Mouse (Mus musculus) hindbrain, embryonic 11.5 days (tissue): ENCODE results near the gene Gpat2. TPM values are rescaled to one million over a fixed set of nuclear protein-coding genes. Genes with fewer than 3 reads are reported as not detected.

Experiments used
- ATAC-seq: fragments of 200-750 bp; cut with Nextera tagmentation; 2 replicates; pipeline ENCODE4 v1.8.0; 2017; ENCODE audit warnings: mild to moderate bottlenecking, moderate TSS enrichment, moderate library complexity; ENCODE audit not compliant: low FRiP score
- DNase-seq: peaks from one replicate; pipeline ENCODE4 v3.0.0-alpha.2; 2015; ENCODE audit warnings: low spot score
- H3K27ac ChIP-seq: fragments of 300-500 bp; sonication (generic); 2 replicates; pipeline ENCODE4 v1.5.1; 2014; ENCODE audit warnings: mild to moderate bottlenecking, low read depth, low read length
- H3K27me3 ChIP-seq: fragments of 300-500 bp; sonication (generic); 2 replicates; pipeline ENCODE4 v1.6.1; 2014; ENCODE audit warnings: mild to moderate bottlenecking, low read length, moderate library complexity, mixed read lengths; ENCODE audit not compliant: control insufficient read depth, insufficient read depth
- H3K36me3 ChIP-seq: fragments of 300-500 bp; sonication (generic); 2 replicates; pipeline ENCODE4 v1.6.1; 2014; ENCODE audit warnings: mild to moderate bottlenecking, low read length, moderate library complexity, mixed read lengths; ENCODE audit not compliant: control insufficient read depth, insufficient read depth
- H3K4me1 ChIP-seq: fragments of 300-500 bp; sonication (generic); replicated peaks from 2 replicates; pipeline ENCODE4 v1.6.1; 2014; ENCODE audit warnings: low read length, mixed read lengths; ENCODE audit not compliant: control insufficient read depth, insufficient read depth
- H3K4me2 ChIP-seq: fragments of 300-500 bp; sonication (generic); replicated peaks from 2 replicates; pipeline ENCODE4 v1.6.1; 2014; ENCODE audit warnings: mild to moderate bottlenecking, low read depth, low read length
- H3K4me3 ChIP-seq: fragments of 300-500 bp; sonication (generic); 2 replicates; pipeline ENCODE4 v1.5.1; 2014; ENCODE audit warnings: low read depth, low read length
- H3K9ac ChIP-seq: fragments of 300-500 bp; sonication (generic); 2 replicates; pipeline ENCODE4 v1.6.1; 2014; ENCODE audit warnings: low read depth, low read length
- H3K9me3 ChIP-seq: fragments of 300-500 bp; sonication (generic); 2 replicates; pipeline ENCODE4 v1.6.1; 2016; ENCODE audit warnings: low read length; ENCODE audit not compliant: control insufficient read depth
- WGBS: fragments of 180-500 bp; shearing (Covaris S2); extraction: QIAGEN DNeasy Blood & Tissue Kit; methylation state at CpG from one replicate; pipeline ENCODE4 v1.1.7; 2014; 5-methylcytosine and 5-hydroxymethylcytosine counted together
- polyA plus RNA-seq: library from polyadenylated mRNA; unstranded; fragments of >200 nt; fragmentation: Nextera tagmentation; extraction: Ambion mirVana; gene quantifications from 2 replicates; pipeline ENCODE4 v1.2.1, GENCODE M21; 2014

Gene Gpat2
- polyA plus RNA-seq = 0.32 TPM in 2 replicates

DNA sequence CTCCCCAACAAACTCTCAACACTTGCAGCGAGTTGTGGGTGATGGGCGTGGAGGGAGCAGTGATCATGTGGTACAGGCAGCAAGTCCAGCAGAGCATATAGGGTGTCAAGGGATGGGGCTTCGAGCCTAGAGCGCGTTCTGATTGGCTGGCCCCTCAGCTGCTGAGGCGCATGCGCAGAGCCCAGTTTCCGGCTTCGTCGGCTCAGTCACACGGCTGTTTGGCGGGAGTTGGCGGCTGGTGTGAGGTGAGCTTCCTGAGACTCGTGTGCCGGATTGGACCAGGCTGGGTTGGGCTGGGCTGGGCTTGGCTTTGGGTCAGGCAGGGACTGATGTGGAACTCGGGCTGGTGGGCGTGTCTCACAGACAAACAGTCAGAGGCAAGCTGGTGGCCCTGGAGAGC is at the start of gene Gpat2:
Gpat2 (plus strand) TSS at position 223 of the 400 bp plus-strand sequence.
- H3K9ac ChIP-seq = no peak within 1 kb of the TSS
- H3K9me3 ChIP-seq = no peaks in the 10 kb centered on the region
- no peak within 1 kb of the TSS for H3K4me3 ChIP-seq
- H3K36me3 ChIP-seq = no peaks in the 10 kb centered on the region
- DNase-seq (no peak), ATAC-seq (no peak)
- H3K4me2 ChIP-seq = no peak within 1 kb of the TSS
- 84% methylated on average over 17 of the region's 17 CpGs for WGBS
- no peaks in the 10 kb centered on the region for H3K4me1 ChIP-seq
- no peaks in the 10 kb centered on the region for H3K27me3 ChIP-seq
- no peak within 1 kb of the TSS for H3K27ac ChIP-seq

DNA sequence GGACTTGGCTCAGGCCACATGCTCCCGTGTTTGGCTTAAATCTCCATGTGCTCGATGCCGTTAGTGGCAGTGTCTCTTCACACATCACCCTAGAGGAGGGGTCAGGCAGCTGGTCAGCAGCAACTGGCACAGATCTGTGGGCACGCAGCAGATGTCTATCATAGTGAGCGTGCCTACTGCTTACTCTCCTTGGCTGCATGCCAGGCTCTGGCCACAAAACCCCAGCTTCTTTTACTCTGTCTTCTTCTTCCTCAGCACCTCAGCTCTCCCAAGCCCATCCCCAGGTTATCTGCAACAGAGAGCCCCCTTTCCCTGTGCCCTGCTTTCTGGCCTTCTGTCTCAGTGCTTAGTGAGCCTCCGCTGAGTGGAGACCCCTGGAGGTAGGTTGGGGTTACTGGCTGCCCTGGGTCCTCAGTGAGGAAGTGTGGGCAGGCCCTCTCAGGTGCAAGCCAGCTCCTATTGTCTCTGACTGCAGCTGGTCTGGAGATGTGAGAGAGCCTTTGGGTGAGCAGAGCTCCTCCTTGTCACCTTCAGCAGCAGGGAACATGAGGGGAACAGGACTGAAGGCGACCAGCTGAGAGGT is 49.1 kb upstream of the Gpat2 start:
- Histone ChIP-seq H3K4me1 (no peaks in the 10 kb centered on the region), H3K4me3 (no peak overlapping the region), H3K36me3 (no peaks in the 10 kb centered on the region), H3K9me3 (no peaks in the 10 kb centered on the region), H3K27me3 (no peaks in the 10 kb centered on the region), H3K27ac (no peak overlapping the region), H3K4me2 (no peak overlapping the region), H3K9ac (no peak overlapping the region)
- DNase-seq (peak; percentile 39), ATAC-seq (no peak)
- WGBS = 62% methylated on average over 7 of the region's 7 CpGs

- Histone ChIP-seq H3K36me3 (no peaks in the 10 kb centered on the region), H3K27me3 (no peaks in the 10 kb centered on the region), H3K27ac (no peak overlapping the region), H3K9ac (no peak overlapping the region), H3K9me3 (no peaks in the 10 kb centered on the region), H3K4me3 (no peak overlapping the region), H3K4me2 (no peak overlapping the region), H3K4me1 (no peaks in the 10 kb centered on the region)
- 83% methylated on average over 6 of the region's 6 CpGs for WGBS
- no peak for ATAC-seq
- no peak for DNase-seq
Observed at GRCm38 (mm10) chr2:127376423-127377051, 48.5 kb upstream of the Gpat2 start.

- no peaks in the 10 kb centered on the region for H3K36me3 ChIP-seq
- no peak overlapping the region for H3K4me2 ChIP-seq
- no peak overlapping the region for H3K27ac ChIP-seq
- DNase-seq = peak; percentile 36
- H3K4me1 ChIP-seq = no peaks in the 10 kb centered on the region
- WGBS = 68% methylated on average over 7 of the region's 7 CpGs
- H3K9me3 ChIP-seq = no peaks in the 10 kb centered on the region
- no peak overlapping the region for H3K4me3 ChIP-seq
- ATAC-seq = peak; percentile 53; the same call in 1 of the 2 replicates
- no peaks in the 10 kb centered on the region for H3K27me3 ChIP-seq
- H3K9ac ChIP-seq = no peak overlapping the region
Observed at GRCm38 (mm10) chr2:127377942-127378610, 46.9 kb upstream of the Gpat2 start.

DNA sequence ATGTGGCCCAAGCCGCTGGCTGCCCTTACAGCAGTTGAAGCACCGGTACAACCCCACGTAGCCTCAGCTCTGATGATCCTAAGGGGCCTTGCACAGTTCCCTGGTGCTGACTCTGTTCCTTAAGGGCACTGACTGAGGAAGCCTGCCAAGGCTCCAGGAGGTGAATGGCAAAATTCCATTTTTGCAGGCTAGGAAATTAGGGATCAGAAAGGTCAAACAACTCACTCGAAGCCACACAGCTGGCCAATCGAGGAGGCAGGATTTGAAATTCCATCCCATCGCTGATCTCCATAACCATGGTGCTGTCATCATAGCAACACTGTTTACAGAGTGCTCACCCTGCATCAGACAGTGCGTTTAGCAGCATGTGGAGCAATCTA is 46.4 kb upstream of the Gpat2 start:
- Histone ChIP-seq H3K4me1 (no peaks in the 10 kb centered on the region), H3K36me3 (no peaks in the 10 kb centered on the region), H3K27ac (no peak overlapping the region), H3K4me3 (no peak overlapping the region), H3K4me2 (no peak overlapping the region), H3K9me3 (no peaks in the 10 kb centered on the region), H3K9ac (no peak overlapping the region), H3K27me3 (no peaks in the 10 kb centered on the region)
- ATAC-seq (no peak), DNase-seq (no peak)
- 65% methylated on average over 7 of the region's 7 CpGs for WGBS

DNA sequence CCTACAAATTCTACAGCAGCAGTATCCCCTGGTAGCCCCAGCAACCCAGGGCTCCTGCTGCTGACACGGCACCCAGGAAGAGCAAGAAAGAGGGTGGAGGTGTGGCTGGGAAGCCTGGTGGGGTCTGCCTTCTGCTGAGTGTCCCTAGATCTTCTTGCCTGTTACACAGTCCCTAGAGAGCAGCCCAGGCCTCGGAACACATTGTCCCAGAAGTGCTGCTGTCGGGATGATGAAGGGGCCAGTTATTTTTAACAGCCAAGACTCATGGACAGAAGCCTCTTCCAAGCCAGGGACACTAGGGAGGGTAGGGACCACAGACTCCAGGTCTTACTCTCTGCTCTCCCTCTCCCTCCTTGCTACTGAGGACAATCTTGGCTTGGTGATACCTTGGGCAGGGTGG is 45.7 kb upstream of the Gpat2 start:
- no peaks in the 10 kb centered on the region for H3K4me1 ChIP-seq
- ATAC-seq (no peak), DNase-seq (no peak)
- no peaks in the 10 kb centered on the region for H3K27me3 ChIP-seq
- no peaks in the 10 kb centered on the region for H3K36me3 ChIP-seq
- no peaks in the 10 kb centered on the region for H3K9me3 ChIP-seq
- no peak overlapping the region for H3K9ac ChIP-seq
- H3K27ac ChIP-seq = no peak overlapping the region
- H3K4me2 ChIP-seq = no peak overlapping the region
- H3K4me3 ChIP-seq = no peak overlapping the region
- WGBS = 73% methylated on average over 3 of the region's 3 CpGs

DNA sequence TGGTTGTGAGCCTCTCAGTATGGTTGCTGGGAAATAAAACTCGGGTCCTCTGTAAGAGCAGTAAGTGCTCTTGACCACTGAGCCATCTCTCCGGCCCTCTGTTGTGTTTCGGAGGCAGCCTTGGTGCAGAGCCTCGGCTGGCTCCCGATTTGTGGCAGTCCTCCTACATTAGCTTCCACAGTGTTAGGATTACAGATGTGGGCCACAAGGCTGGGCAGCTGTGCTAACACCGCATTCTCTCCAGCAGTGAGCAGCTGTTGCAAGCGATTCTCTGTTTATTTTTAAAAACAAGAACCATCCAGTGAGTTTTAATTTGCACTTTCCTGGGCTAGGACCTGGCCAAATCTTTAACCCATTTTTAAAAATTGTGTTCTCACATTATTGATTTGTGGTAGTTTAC is 41.1 kb upstream of the Gpat2 start:
- H3K27me3 ChIP-seq = no peaks in the 10 kb centered on the region
- ATAC-seq (no peak), DNase-seq (no peak)
- H3K36me3 ChIP-seq = no peaks in the 10 kb centered on the region
- H3K9ac ChIP-seq = no peak overlapping the region
- no peaks in the 10 kb centered on the region for H3K4me1 ChIP-seq
- H3K9me3 ChIP-seq = no peaks in the 10 kb centered on the region
- no peak overlapping the region for H3K27ac ChIP-seq
- no peak overlapping the region for H3K4me2 ChIP-seq
- H3K4me3 ChIP-seq = no peak overlapping the region
- WGBS = 66% methylated on average over 7 of the region's 7 CpGs

DNA sequence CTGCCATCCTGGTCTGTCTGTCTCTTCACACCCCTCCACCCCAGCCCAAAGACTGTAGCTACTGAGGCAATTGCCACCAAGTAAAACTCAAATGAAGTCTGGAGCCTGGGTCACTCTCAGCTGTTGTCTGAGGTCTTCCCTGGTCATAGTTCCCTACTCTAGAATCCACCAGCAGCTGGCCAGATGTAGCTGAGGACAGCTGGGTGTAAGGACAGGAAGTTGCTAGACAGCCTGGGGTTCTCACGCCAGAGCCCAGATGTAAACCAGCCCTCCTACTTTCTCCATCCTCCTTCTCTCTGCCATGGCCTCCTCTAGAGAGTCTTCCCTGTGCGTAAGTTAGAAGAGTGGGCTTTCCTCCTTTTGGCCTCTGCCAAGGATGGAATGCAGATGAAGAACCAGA is 37.5 kb upstream of the Gpat2 start:
- H3K4me1 ChIP-seq = no peaks in the 10 kb centered on the region
- no peaks in the 10 kb centered on the region for H3K36me3 ChIP-seq
- no peak for DNase-seq
- no peak for ATAC-seq
- no peak overlapping the region for H3K27ac ChIP-seq
- no peak overlapping the region for H3K4me2 ChIP-seq
- 94% methylated on average over 2 of the region's 2 CpGs for WGBS
- H3K4me3 ChIP-seq = no peak overlapping the region
- H3K27me3 ChIP-seq = no peaks in the 10 kb centered on the region
- no peak overlapping the region for H3K9ac ChIP-seq
- no peaks in the 10 kb centered on the region for H3K9me3 ChIP-seq

DNA sequence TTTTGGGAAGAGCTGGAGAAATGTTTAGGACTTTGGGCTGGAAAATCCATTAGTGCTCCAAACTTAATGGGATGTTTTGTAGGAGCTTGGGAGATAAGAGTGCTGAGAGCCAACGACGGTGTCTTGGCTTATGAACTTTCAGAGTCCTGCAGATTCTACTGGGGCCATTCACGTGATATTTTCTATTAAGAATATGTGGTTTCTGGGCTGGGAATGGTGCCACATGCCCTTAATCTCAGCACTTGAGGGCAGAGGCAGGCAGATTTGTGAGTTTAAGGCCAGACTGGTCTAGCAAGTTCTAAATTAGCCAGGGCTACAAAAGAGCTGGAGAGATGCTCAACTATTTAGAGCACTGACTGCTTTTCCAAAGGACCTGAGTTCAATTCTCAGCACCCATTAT is 34.6 kb upstream of the Gpat2 start:
- H3K4me1 ChIP-seq = no peaks in the 10 kb centered on the region

More for the DNA sequence above, 34.6 kb upstream of the Gpat2 start:
- Histone ChIP-seq H3K27me3 (no peaks in the 10 kb centered on the region), H3K4me3 (no peak overlapping the region), H3K4me2 (no peak overlapping the region), H3K27ac (no peak overlapping the region), H3K36me3 (no peaks in the 10 kb centered on the region), H3K9ac (no peak overlapping the region), H3K9me3 (no peaks in the 10 kb centered on the region)
- ATAC-seq (no peak), DNase-seq (no peak)
- 82% methylated on average over 3 of the region's 3 CpGs for WGBS
